Mouse (Mus musculus): Measurements from ENCODE around the gene Snx8. TPM values are rescaled to one million over a fixed set of nuclear protein-coding genes. Genes with fewer than 3 reads are reported as not detected.

Gene Snx8
- polyA plus RNA-seq (2012; rRNA removed), result 20.9 and 23.3 TPM in 2 replicates

GRCm38 (mm10) chr5:140388588-140389576, at the start of gene Snx8:
Gene Snx8, minus strand, starts transcription at chr5:140389262.

DNA sequence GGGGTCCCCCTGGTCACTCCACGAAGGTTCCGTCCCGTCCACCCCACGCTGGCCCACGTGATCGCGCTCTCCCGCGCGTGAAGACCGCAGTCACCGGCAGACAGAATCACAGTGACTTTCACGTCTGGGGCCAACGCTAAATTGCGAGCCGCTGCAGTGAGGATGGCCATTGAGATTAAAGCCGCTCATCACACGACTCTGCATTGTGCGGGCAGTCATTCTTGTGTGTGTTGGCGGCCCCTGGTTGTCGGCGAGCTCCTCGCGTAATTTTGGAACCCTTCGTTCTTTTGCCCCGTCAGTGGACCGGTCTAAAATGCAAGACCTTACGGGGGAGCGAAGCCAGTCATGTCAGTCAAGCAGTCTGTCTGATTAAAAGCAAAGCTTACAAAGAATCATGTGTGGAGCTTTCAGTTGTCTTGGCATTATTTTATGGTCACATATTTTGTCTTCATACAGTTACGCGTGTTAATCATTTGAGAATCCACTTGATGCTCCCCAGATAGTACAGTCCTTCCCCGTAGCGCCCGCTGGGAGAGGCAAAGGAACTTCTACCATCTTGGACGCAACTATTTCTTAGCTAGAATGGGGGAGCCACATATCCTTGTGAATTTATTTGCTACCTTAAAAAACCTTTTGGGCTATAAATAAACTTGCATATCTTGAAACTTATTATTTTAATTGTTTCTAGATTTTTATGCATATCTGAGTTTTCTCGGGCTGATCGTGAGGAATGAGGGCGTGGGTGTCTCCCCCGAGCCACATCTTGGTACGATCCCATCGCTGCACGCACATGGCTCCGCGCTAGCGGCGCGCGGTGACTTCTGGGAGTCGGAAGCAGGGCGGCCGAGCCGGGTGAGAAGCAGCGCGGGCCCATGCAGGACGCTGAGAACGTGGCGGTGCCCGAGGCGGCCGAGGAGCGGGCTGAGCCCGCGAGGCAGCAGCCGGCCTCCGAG, 29.7 kb upstream of the Snx8 start, which contains the start of gene Eif3b:
Eif3b (plus strand) TSS at position 840 of the 953 bp plus-strand sequence.

GRCm38 (mm10) chr5:140331615-140332512, 57.2 kb downstream of the Snx8 start, which contains the start of gene Mrm2:
Gene Mrm2, minus strand, starts transcription at chr5:140331898.

GRCm38 (mm10) chr5:140321042-140321755, 67.9 kb downstream of the Snx8 start, which contains the start of the genes Mad1l1 and Nudt1:
Gene Mad1l1, minus strand, starts transcription at chr5:140321552.
Gene Nudt1, plus strand, starts transcription at chr5:140321656.

Other genes with a start within 250 kb of the Snx8 start
- gene Mad1l1, start 67.7 kb downstream of the Snx8 start, polyA plus RNA-seq (2012; rRNA removed), result 31.4 and 36.9 TPM in 2 replicates
- 41.5 and 71.6 TPM in 2 replicates for gene Nudt1, start 67.6 kb downstream of the Snx8 start, polyA plus RNA-seq (2012; rRNA removed)
- 14.0 and 19.0 TPM in 2 replicates for gene Mrm2, start 57.4 kb downstream of the Snx8 start, polyA plus RNA-seq (2012; rRNA removed)
- gene Eif3b, start 30.1 kb upstream of the Snx8 start, polyA plus RNA-seq (2012; rRNA removed), result 149 and 191 TPM in 2 replicates
- gene Gm4869, start 56.4 kb upstream of the Snx8 start, polyA plus RNA-seq (2012; rRNA removed), result 0.14 and 0.20 TPM in 2 replicates
- 7.0 and 8.9 TPM in 2 replicates for gene Chst12, start 116.3 kb upstream of the Snx8 start, polyA plus RNA-seq (2012; rRNA removed)
- gene Grifin, start 175.8 kb upstream of the Snx8 start, polyA plus RNA-seq (2012; rRNA removed), result 0.24 and 0.31 TPM in 2 replicates
- gene Lfng, start 218.1 kb upstream of the Snx8 start, polyA plus RNA-seq (2012; rRNA removed), result 53.1 and 54.0 TPM in 2 replicates

Data from central nervous system, embryonic 11.5 days (tissue).